Mouse (Mus musculus) right cerebral cortex, postnatal 10 days (tissue): ENCODE measurements around the gene Nr1h2.

Experiments used
- DNase-seq, 2 experiments: peaks; one replicate each; pipeline ENCODE4 v3.0.0; 2021; ENCODE audit warnings: low spot score in 2 of 2

Nr1h2 gene

GRCm38 (mm10) chr7:44529518-44529917 is 24.2 kb downstream of the Nr1h2 start:
- no peak for DNase-seq

- DNase-seq: peak; percentile 75 to 81
Observed at GRCm38 (mm10) chr7:44527483-44528398, 26.0 kb downstream of the Nr1h2 start.

- no peak for DNase-seq
Observed at GRCm38 (mm10) chr7:44526414-44527154, 27.2 kb downstream of the Nr1h2 start.

GRCm38 (mm10) chr7:44525126-44525832 is 28.5 kb downstream of the Nr1h2 start:
- DNase-seq: peak; percentile 66 to 75

GRCm38 (mm10) chr7:44524502-44524901 is 29.2 kb downstream of the Nr1h2 start, which contains the start of gene Mybpc2:
TSS of gene Mybpc2 (minus strand) at chr7:44524656.
- no peak for DNase-seq

- no peak for DNase-seq
Observed at GRCm38 (mm10) chr7:44523056-44523455, 30.7 kb downstream of the Nr1h2 start.

GRCm38 (mm10) chr7:44521710-44522109 is 32.0 kb downstream of the Nr1h2 start:
- DNase-seq: peak in 1 of 2 experiments; percentile 67

GRCm38 (mm10) chr7:44520990-44521389 is 32.8 kb downstream of the Nr1h2 start:
- DNase-seq: no peak

- no peak for DNase-seq
Observed at GRCm38 (mm10) chr7:44519240-44519913, 34.4 kb downstream of the Nr1h2 start.

GRCm38 (mm10) chr7:44507491-44507890 is 46.3 kb downstream of the Nr1h2 start:
- DNase-seq: no peak

- DNase-seq: peak; percentile 71 to 84
Observed at GRCm38 (mm10) chr7:44501563-44502115, 52.1 kb downstream of the Nr1h2 start.

GRCm38 (mm10) chr7:44500046-44500445 is 53.7 kb downstream of the Nr1h2 start:
- DNase-seq: no peak
